Mouse (Mus musculus) spleen, adult 18-20 months (tissue): ENCODE results near the gene Crcp.

Source experiments
- DNase-seq, 2 experiments: peaks; one replicate each; pipeline ENCODE4 v3.0.0; 2022; ENCODE audit warnings: mixed read lengths in 2 of 2

Gene Crcp

GRCm38 (mm10) chr5:130059413-130060328 lies 30.6 kb downstream of the Crcp start:
- DNase-seq, result no peak

- DNase-seq, result no peak
Measured at GRCm38 (mm10) chr5:130060329-130060665, 31.2 kb downstream of the Crcp start.

GRCm38 (mm10) chr5:130062096-130062495 lies 33.0 kb downstream of the Crcp start:
- peak in 1 of 2 experiments; percentile 15 for DNase-seq

GRCm38 (mm10) chr5:130063760-130064159 lies 34.7 kb downstream of the Crcp start:
- DNase-seq, result no peak

GRCm38 (mm10) chr5:130065579-130065978 lies 36.5 kb downstream of the Crcp start:
- no peak for DNase-seq

GRCm38 (mm10) chr5:130067841-130068264 lies 38.8 kb downstream of the Crcp start:
- no peak for DNase-seq

GRCm38 (mm10) chr5:130073026-130073425 lies 43.9 kb downstream of the Crcp start, which contains the start of gene Tpst1:
Tpst1 (plus strand) TSS chr5:130073326.
- no peak for DNase-seq

- DNase-seq, result no peak
Measured at GRCm38 (mm10) chr5:130074491-130074890, 45.4 kb downstream of the Crcp start.

- DNase-seq, result no peak
Measured at GRCm38 (mm10) chr5:130076396-130076795, 47.3 kb downstream of the Crcp start.

- no peak for DNase-seq
Measured at GRCm38 (mm10) chr5:130078096-130078833, 49.2 kb downstream of the Crcp start.

- no peak for DNase-seq
Measured at GRCm38 (mm10) chr5:130078834-130079156, 49.7 kb downstream of the Crcp start.

GRCm38 (mm10) chr5:130079202-130080050 lies 50.3 kb downstream of the Crcp start:
- DNase-seq, result peak; percentile 89 to 97

GRCm38 (mm10) chr5:130080051-130080681 lies 51.1 kb downstream of the Crcp start:
- no peak for DNase-seq

GRCm38 (mm10) chr5:130081181-130081881 lies 52.2 kb downstream of the Crcp start:
- DNase-seq, result peak in 1 of 2 experiments; percentile 47

- DNase-seq, result no peak
Measured at GRCm38 (mm10) chr5:130082431-130082830, 53.3 kb downstream of the Crcp start.

- DNase-seq, result no peak
Measured at GRCm38 (mm10) chr5:130084271-130084670, 55.2 kb downstream of the Crcp start.

- DNase-seq, result no peak
Measured at GRCm38 (mm10) chr5:130088008-130088407, 58.9 kb downstream of the Crcp start.

GRCm38 (mm10) chr5:130088612-130089011 lies 59.5 kb downstream of the Crcp start:
- no peak for DNase-seq

GRCm38 (mm10) chr5:130089177-130089576 lies 60.1 kb downstream of the Crcp start:
- DNase-seq, result peak in 1 of 2 experiments; percentile 19

GRCm38 (mm10) chr5:130089626-130090393 lies 60.7 kb downstream of the Crcp start:
- DNase-seq, result peak; percentile 32 to 34

GRCm38 (mm10) chr5:130096754-130097153 lies 67.7 kb downstream of the Crcp start:
- DNase-seq, result no peak
